Mouse (Mus musculus) midbrain, embryonic 10.5 days (tissue): ENCODE data around the gene 1700030J22Rik. TPM values are rescaled to one million over a fixed set of nuclear protein-coding genes. Genes with fewer than 3 reads are reported as not detected.
A peak's percentile ranks its signal among the peaks of the same experiment; 100 is the strongest.

Experiments used
- DNase-seq: peaks from one replicate; pipeline ENCODE4 v3.0.0-alpha.2; 2017; ENCODE audit warnings: low spot score
- H3K27ac ChIP-seq: fragments of 300-500 bp; sonication (generic); replicated peaks from 2 replicates; pipeline ENCODE4 v1.5.1; 2016; ENCODE audit warnings: mild to moderate bottlenecking
- H3K27me3 ChIP-seq: fragments of 300-500 bp; sonication (generic); 2 replicates; pipeline ENCODE4 v1.6.1; 2016; ENCODE audit warnings: low read depth, mild to moderate bottlenecking; ENCODE audit not compliant: poor library complexity, severe bottlenecking
- H3K36me3 ChIP-seq: fragments of 300-500 bp; sonication (generic); 2 replicates; pipeline ENCODE4 v1.6.1; 2016; ENCODE audit warnings: mild to moderate bottlenecking, moderate library complexity
- H3K4me1 ChIP-seq: fragments of 300-500 bp; sonication (generic); 2 replicates; pipeline ENCODE4 v1.6.1; 2016
- H3K4me3 ChIP-seq: fragments of 300-500 bp; sonication (generic); 2 replicates; pipeline ENCODE4 v1.5.1; 2016; ENCODE audit warnings: mild to moderate bottlenecking, moderate library complexity
- H3K9me3 ChIP-seq: fragments of 300-500 bp; sonication (generic); replicated peaks from 2 replicates; pipeline ENCODE4 v1.6.1; 2016; ENCODE audit warnings: mild to moderate bottlenecking
- WGBS: fragments of 180-500 bp; shearing (Covaris S2); methylation state at CpG from one replicate; pipeline ENCODE4 v1.1.7; 2016; 5-methylcytosine and 5-hydroxymethylcytosine counted together
- polyA plus RNA-seq: library from polyadenylated mRNA; unstranded; fragments of >200 nt; fragmentation: Nextera tagmentation; extraction: Ambion mirVana; gene quantifications from 2 replicates; pipeline ENCODE4 v1.2.1, GENCODE M21; 2016

Gene 1700030J22Rik
- polyA plus RNA-seq, 1 experiment from 2014 or later: 2.8 TPM

DNA sequence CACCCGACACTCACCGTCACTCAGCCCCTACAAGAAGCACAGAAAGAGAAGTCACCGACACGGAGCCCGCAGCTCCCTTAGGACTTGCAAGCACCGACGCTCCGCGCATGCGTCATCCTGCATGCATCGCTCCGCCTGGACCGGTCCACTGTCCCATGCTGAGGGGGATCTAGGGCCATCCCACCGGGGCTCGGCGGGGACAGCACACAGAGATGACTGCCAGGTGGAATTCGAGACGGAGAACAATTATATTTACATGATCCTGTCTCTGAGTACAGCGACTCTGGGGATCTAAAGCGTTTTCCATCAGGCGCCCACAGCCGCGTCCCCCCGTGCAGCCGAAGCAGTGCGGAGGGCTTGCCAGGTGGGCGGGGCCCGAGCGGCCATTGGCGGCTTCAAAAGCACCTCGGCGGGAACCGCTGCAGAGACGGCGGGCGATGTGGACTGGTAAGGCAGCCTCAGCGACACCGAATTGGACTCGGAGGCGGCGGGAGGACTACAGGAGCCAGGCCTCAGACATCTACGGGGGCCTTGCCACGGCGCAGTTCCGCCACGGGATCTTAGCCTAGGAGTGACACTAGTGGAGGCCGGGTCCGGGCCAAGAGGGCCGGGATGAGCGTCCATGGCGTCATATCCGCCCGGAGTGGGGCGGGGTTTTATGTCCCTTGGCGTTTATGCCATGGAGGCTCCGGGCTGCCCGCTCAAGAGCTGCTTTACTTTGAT, 57.3 kb downstream of the 1700030J22Rik start, which contains the start of the genes Cmc2 and Cenpn:
Cmc2 (minus strand) TSS at position 119 of the 723 bp plus-strand sequence.
Cenpn (plus strand) TSS at position 394 of the 723 bp plus-strand sequence.
- H3K27me3 ChIP-seq: no peaks in the 10 kb centered on the region
- peak within 1 kb of the TSS; percentile 97 for H3K27ac ChIP-seq
- under 1% methylated on average over 56 of the region's 57 CpGs for WGBS
- peaks cover 18% of the 10 kb centered on the region for H3K4me1 ChIP-seq
- H3K9me3 ChIP-seq: no peaks in the 10 kb centered on the region
- H3K4me3 ChIP-seq: peak within 1 kb of the TSS; percentile 88
- H3K36me3 ChIP-seq: peaks cover 38% of the 10 kb centered on the region
- DNase-seq: peak; percentile 94

DNA sequence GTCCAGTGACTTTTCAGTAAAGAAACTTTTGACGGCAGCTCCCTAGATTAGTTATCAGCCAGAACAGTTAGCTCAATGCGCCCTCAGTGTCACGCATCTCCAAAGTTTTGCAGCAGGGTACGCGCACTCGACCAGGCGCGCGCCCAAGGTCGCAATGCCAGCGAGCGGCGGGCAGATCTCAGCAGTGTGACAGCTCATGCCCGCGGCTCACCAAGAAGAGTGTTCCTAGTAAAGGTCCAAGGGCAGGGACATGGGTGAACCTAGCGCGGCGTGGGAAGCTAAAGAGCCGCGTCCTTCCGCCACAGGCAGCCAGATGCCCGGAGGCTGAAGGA, 57.8 kb downstream of the 1700030J22Rik start:
- DNase-seq: no peak
- Histone ChIP-seq H3K4me3 (peak overlapping the region; percentile 88), H3K4me1 (peaks cover 18% of the 10 kb centered on the region), H3K27ac (peak overlapping the region; percentile 97), H3K27me3 (no peaks in the 10 kb centered on the region), H3K9me3 (no peaks in the 10 kb centered on the region), H3K36me3 (peaks cover 37% of the 10 kb centered on the region)
- WGBS: under 1% methylated on average over 22 of the region's 22 CpGs

Other genes starting within 250 kb of the 1700030J22Rik start
- 6.3 and 7.0 TPM in 2 replicates for gene Cdyl2, start 246.0 kb downstream of the 1700030J22Rik start, polyA plus RNA-seq
- 74.6 and 81.5 TPM in 2 replicates for gene Cmc2, start 57.5 kb downstream of the 1700030J22Rik start, polyA plus RNA-seq
- 61.5 and 71.6 TPM in 2 replicates for gene Cenpn, start 57.2 kb downstream of the 1700030J22Rik start, polyA plus RNA-seq
- gene Atmin, start 35.6 kb downstream of the 1700030J22Rik start, polyA plus RNA-seq: 12.6 and 15.3 TPM in 2 replicates
- 171 and 194 TPM in 2 replicates for gene Gcsh, start 14.6 kb upstream of the 1700030J22Rik start, polyA plus RNA-seq
- 0.05 TPM in 1 of 2 replicates, not detected in the other for gene Pkd1l2, start 103.5 kb upstream of the 1700030J22Rik start, polyA plus RNA-seq
- gene Bco1, start 116.9 kb upstream of the 1700030J22Rik start, polyA plus RNA-seq: 0.05 and 0.10 TPM in 2 replicates
- gene Gan, start 179.2 kb upstream of the 1700030J22Rik start, polyA plus RNA-seq: 2.3 and 2.4 TPM in 2 replicates